Mouse (Mus musculus) layer of hippocampus, adult 9-10 months (tissue): ENCODE data around the gene Ppil2.
A peak's percentile ranks its signal among the peaks of the same experiment; 100 is the strongest.

Experiments
- DNase-seq: peaks from one replicate; pipeline ENCODE4 v3.0.0; 2022; ENCODE audit warnings: low spot score

Gene Ppil2

GRCm38 (mm10) chr16:17110771-17111743 is at the start of gene Ppil2:
Gene Ppil2, minus strand, starts transcription at chr16:17111257.
- DNase-seq = no peak

GRCm38 (mm10) chr16:17154346-17154745 is 43.3 kb upstream of the Ppil2 start:
- no peak for DNase-seq

- no peak for DNase-seq
These were observed 40.8 kb upstream of the Ppil2 start for GRCm38 (mm10) chr16:17151874-17152273.

GRCm38 (mm10) chr16:17150520-17151258 is 39.6 kb upstream of the Ppil2 start:
- no peak for DNase-seq

- DNase-seq = no peak
These were observed 37.0 kb upstream of the Ppil2 start for GRCm38 (mm10) chr16:17148084-17148483.

GRCm38 (mm10) chr16:17147391-17147929 is 36.4 kb upstream of the Ppil2 start:
- DNase-seq = no peak

GRCm38 (mm10) chr16:17146772-17147235 is 35.7 kb upstream of the Ppil2 start, which contains the start of gene Ccdc116:
Gene Ccdc116, minus strand, starts transcription at chr16:17147229.
- DNase-seq = peak; percentile 45

GRCm38 (mm10) chr16:17144339-17144738 is 33.3 kb upstream of the Ppil2 start, which contains the start of gene Ydjc:
Gene Ydjc, plus strand, starts transcription at chr16:17144621.
- no peak for DNase-seq

GRCm38 (mm10) chr16:17137355-17137754 is 26.3 kb upstream of the Ppil2 start:
- no peak for DNase-seq

GRCm38 (mm10) chr16:17132906-17133200 is 21.8 kb upstream of the Ppil2 start:
- no peak for DNase-seq

- peak; percentile 97 for DNase-seq
These were observed 21.2 kb upstream of the Ppil2 start, which contains the start of gene Sdf2l1 for GRCm38 (mm10) chr16:17132089-17132905. Gene Sdf2l1, minus strand, starts transcription at chr16:17132383.

- no peak for DNase-seq
These were observed 20.4 kb upstream of the Ppil2 start for GRCm38 (mm10) chr16:17131191-17132088.

- no peak for DNase-seq
These were observed 16.2 kb upstream of the Ppil2 start for GRCm38 (mm10) chr16:17127292-17127691.

GRCm38 (mm10) chr16:17124871-17125520 is 13.9 kb upstream of the Ppil2 start, which contains the start of gene 2610318N02Rik:
Gene 2610318N02Rik, minus strand, starts transcription at chr16:17125167.
- no peak for DNase-seq

- DNase-seq = no peak
These were observed 13.2 kb upstream of the Ppil2 start for GRCm38 (mm10) chr16:17124119-17124870.

- DNase-seq = no peak
These were observed 10.5 kb upstream of the Ppil2 start for GRCm38 (mm10) chr16:17121569-17121968.

GRCm38 (mm10) chr16:17117309-17117799 is 6.3 kb upstream of the Ppil2 start:
- DNase-seq = no peak

- DNase-seq = no peak
These were observed 6.5 kb downstream of the Ppil2 start for GRCm38 (mm10) chr16:17104600-17104999.

GRCm38 (mm10) chr16:17102630-17103220 is 8.3 kb downstream of the Ppil2 start:
- DNase-seq = no peak
